Mouse (Mus musculus) Patski (cell line): ENCODE data around the gene Atl2. TPM values are rescaled to one million over a fixed set of nuclear protein-coding genes. Genes with fewer than 3 reads are reported as not detected.

Experiments used
- ATAC-seq: fragments of 100-300 bp; one replicate; pipeline ENCODE4 v1.8.0; 2021
- CTCF ChIA-PET: fragments of 350-600 bp; sonication (Branson Sonifier 250); formaldehyde crosslinking; loops from one replicate; lab custom pipeline; 2022; ENCODE audit warnings: inconsistent platforms; lab: Charles Lee
- POLR2A ChIA-PET: fragments of 350-600 bp; sonication (Branson Sonifier 250); formaldehyde crosslinking; loops from one replicate; lab custom pipeline; 2022; ENCODE audit warnings: antibody characterized with exemption, inconsistent platforms; lab: Charles Lee
- DNase-seq: peaks from one replicate; pipeline ENCODE4 v3.0.0-alpha.2; 2011; ENCODE audit warnings: low read depth, low spot score
- H3K27me3 ChIP-seq: fragments of 371-371 bp; one replicate; pipeline ENCODE4 v1.5.1; 2021
- CTCF ChIP-seq: fragments of 100-300 bp; IDR thresholded peaks from one replicate; pipeline ENCODE4 v1.5.1; 2021
- in situ Hi-C: fragments of 300-500 bp; cut with MboI; formaldehyde crosslinking; loops from 3 replicates; pipeline ENCODE4 v1.11.1; 2018; ENCODE audit warnings: low pct_unique_long_range_greater_than_20kb, mixed read lengths
- polyA plus RNA-seq: library from polyadenylated mRNA; unstranded; gene quantifications from one replicate; pipeline ENCODE4 v1.2.3, GENCODE M21; 2021

Gene Atl2
- polyA plus RNA-seq, 1 experiment from 2014 or later = 38.4 TPM

DNA sequence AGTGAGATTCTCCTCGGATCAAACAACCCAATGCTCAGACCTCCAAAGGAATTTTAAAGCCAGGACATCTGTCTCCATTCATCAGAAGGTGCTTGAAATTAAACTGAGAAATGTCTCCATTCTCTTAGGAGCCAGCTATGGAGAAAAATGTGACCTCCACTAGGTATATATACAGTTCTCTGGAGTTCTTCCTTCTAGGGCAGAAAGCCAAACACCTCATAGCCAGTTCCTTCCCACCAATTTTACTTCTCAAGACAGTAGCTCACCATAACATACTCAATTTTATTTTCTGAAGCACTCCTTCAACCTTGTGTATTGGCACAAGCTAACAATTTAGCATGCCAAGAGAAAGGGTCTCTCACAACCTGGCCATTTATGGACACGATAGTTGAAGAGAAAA is 91.2 kb downstream of the Atl2 start:
- no peaks in the 10 kb centered on the region for H3K27me3 ChIP-seq
- CTCF ChIA-PET = no interaction called here
- DNase-seq (no peak), ATAC-seq (no peak)
- no peak for TF ChIP-seq CTCF
- in situ Hi-C loops = no loop called here
- POLR2A ChIA-PET = interaction anchor here (0.6 kb wide), 1 partner anchor 219 kb away, joined by 3 read pairs; no protein-coding TSS in a partner anchor

DNA sequence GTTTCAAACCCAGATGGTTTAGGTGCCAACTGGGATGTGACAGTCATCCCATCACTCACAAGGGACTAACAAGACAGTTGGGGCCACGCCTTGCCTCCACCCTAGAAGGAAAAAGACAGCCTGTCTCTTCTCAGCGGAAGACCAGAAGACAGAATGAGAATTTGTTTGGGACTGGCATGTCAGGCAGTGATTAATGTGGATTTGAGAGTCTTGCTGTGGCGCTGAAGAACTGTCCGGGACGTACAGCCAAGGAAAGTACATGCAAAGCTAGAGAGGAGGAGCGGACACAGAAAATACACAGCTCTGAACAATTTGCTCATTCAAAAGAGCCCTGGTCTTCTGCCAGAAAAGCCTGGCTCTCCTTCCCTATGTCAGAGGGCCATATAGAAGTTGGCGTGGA is 93.9 kb downstream of the Atl2 start:
- ATAC-seq = no peak
- ChIA-PET CTCF (no interaction called here), POLR2A (no interaction called here)
- DNase-seq = no peak
- no peaks in the 10 kb centered on the region for H3K27me3 ChIP-seq
- TF ChIP-seq CTCF = no peak
- in situ Hi-C loops = no loop called here

GRCm38 (mm10) chr17:79798831-79799230 is 97.1 kb downstream of the Atl2 start:
- CTCF ChIA-PET = interaction anchor here (1.6 to 1.8 kb wide), 2 partner anchors 9 to 21 kb away, joined by 5 read pairs; no protein-coding TSS in a partner anchor
- in situ Hi-C loops = no loop called here
- ATAC-seq = no peak

More at GRCm38 (mm10) chr17:79798831-79799230, 97.1 kb downstream of the Atl2 start:
- no peak for DNase-seq
- POLR2A ChIA-PET = interaction anchor here (1.2 kb wide), 1 partner anchor 8 kb away, joined by 3 read pairs; no protein-coding TSS in a partner anchor
- H3K27me3 ChIP-seq = no peaks in the 10 kb centered on the region
- no peak for TF ChIP-seq CTCF

Other genes starting within 250 kb of the Atl2 start
- 136 TPM for gene Cyp1b1, start 181.1 kb downstream of the Atl2 start, polyA plus RNA-seq
- gene Hnrnpll, start 166.2 kb upstream of the Atl2 start, polyA plus RNA-seq = 65.9 TPM
- 45.3 TPM for gene Galm, start 231.3 kb upstream of the Atl2 start, polyA plus RNA-seq